Mouse (Mus musculus) liver, embryonic 16.5 days (tissue): Measurements from ENCODE around the gene Fam71d. TPM values are rescaled to one million over a fixed set of nuclear protein-coding genes. Genes with fewer than 3 reads are reported as not detected.

Experiments used
- ATAC-seq: fragments of 200-750 bp; cut with Nextera tagmentation; 2 replicates; pipeline ENCODE4 v1.8.0; 2017; ENCODE audit warnings: low read depth, mild to moderate bottlenecking, moderate number of reproducible peaks, moderate library complexity
- H3K27ac ChIP-seq: fragments of 300-500 bp; sonication (generic); 2 replicates; pipeline ENCODE4 v1.5.1; 2014; ENCODE audit warnings: mild to moderate bottlenecking, low read length
- H3K27me3 ChIP-seq: fragments of 300-500 bp; sonication (generic); 2 replicates; pipeline ENCODE4 v1.6.1; 2014; ENCODE audit warnings: low read depth, low read length, mixed read lengths; ENCODE audit not compliant: control insufficient read depth, insufficient read depth
- H3K36me3 ChIP-seq: fragments of 300-500 bp; sonication (generic); 2 replicates; pipeline ENCODE4 v1.6.1; 2014; ENCODE audit warnings: mild to moderate bottlenecking; ENCODE audit not compliant: control insufficient read depth, insufficient read depth
- H3K4me1 ChIP-seq: fragments of 300-500 bp; sonication (generic); 2 replicates; pipeline ENCODE4 v1.6.1; 2014; ENCODE audit warnings: low read depth, low read length, mixed read lengths; ENCODE audit not compliant: control insufficient read depth
- H3K4me2 ChIP-seq: fragments of 300-500 bp; sonication (generic); 2 replicates; pipeline ENCODE4 v1.6.1; 2014; ENCODE audit warnings: low read depth, low read length, mixed read lengths
- H3K4me3 ChIP-seq: fragments of 300-500 bp; sonication (generic); 2 replicates; pipeline ENCODE4 v1.5.1; 2014; ENCODE audit warnings: low read depth, mild to moderate bottlenecking, low read length
- H3K9ac ChIP-seq: fragments of 300-500 bp; sonication (generic); 2 replicates; pipeline ENCODE4 v1.6.1; 2014; ENCODE audit warnings: low read depth, low read length
- H3K9me3 ChIP-seq: fragments of 300-500 bp; sonication (generic); replicated peaks from 2 replicates; pipeline ENCODE4 v1.6.1; 2016; ENCODE audit warnings: low read length; ENCODE audit not compliant: control insufficient read depth
- WGBS: fragments of 180-500 bp; shearing (Covaris S2); extraction: QIAGEN DNeasy Blood & Tissue Kit; methylation state at CpG from one replicate; pipeline ENCODE4 v1.1.7; 2014; ENCODE audit not compliant: insufficient replicate concordance; 5-methylcytosine and 5-hydroxymethylcytosine counted together
- polyA plus RNA-seq: library from polyadenylated mRNA; unstranded; fragments of >200 nt; fragmentation: Nextera tagmentation; extraction: Ambion mirVana; gene quantifications from 2 replicates; pipeline ENCODE4 v1.2.1, GENCODE M21; 2015

Gene Fam71d
- polyA plus RNA-seq, 1 experiment from 2014 or later, result not detected

- no peaks in the 10 kb centered on the region for H3K27me3 ChIP-seq
- ATAC-seq, result peak; percentile 100
- WGBS, result under 1% methylated on average over 85 of the region's 98 CpGs
- H3K4me3 ChIP-seq, result peak within 1 kb of the TSS; percentile 85
- H3K9me3 ChIP-seq, result no peaks in the 10 kb centered on the region
- peak within 1 kb of the TSS; percentile 83 for H3K27ac ChIP-seq
- peak within 1 kb of the TSS; percentile 90 for H3K9ac ChIP-seq
- H3K4me1 ChIP-seq, result peaks cover 7% of the 10 kb centered on the region
- H3K36me3 ChIP-seq, result no peaks in the 10 kb centered on the region
- H3K4me2 ChIP-seq, result peak within 1 kb of the TSS; percentile 100
Observed at GRCm38 (mm10) chr12:78748557-78749377, 57.4 kb downstream of the Fam71d start, which contains the start of gene Mpp5. Gene Mpp5 (plus strand): TSS chr12:78748907.

- peak overlapping the region; percentile 90 for H3K9ac ChIP-seq
- no peaks in the 10 kb centered on the region for H3K9me3 ChIP-seq
- H3K4me2 ChIP-seq, result peak overlapping the region; percentile 100
- H3K36me3 ChIP-seq, result no peaks in the 10 kb centered on the region
- peak; percentile 7 for ATAC-seq
- no peaks in the 10 kb centered on the region for H3K27me3 ChIP-seq
- H3K27ac ChIP-seq, result peak overlapping the region; percentile 83
- peak overlapping the region; percentile 85 for H3K4me3 ChIP-seq
- WGBS, result under 1% methylated on average over 25 of the region's 25 CpGs
- peaks cover 7% of the 10 kb centered on the region for H3K4me1 ChIP-seq
Observed at GRCm38 (mm10) chr12:78749378-78749801, 58.1 kb downstream of the Fam71d start.

GRCm38 (mm10) chr12:78761979-78762378, 70.6 kb downstream of the Fam71d start:
- Histone ChIP-seq H3K27me3 (no peaks in the 10 kb centered on the region), H3K27ac (no peak overlapping the region), H3K4me1 (no peaks in the 10 kb centered on the region; the same call in 1 of the 2 replicates), H3K4me3 (no peak overlapping the region), H3K36me3 (no peaks in the 10 kb centered on the region), H3K4me2 (no peak overlapping the region), H3K9me3 (no peaks in the 10 kb centered on the region), H3K9ac (no peak overlapping the region)
- ATAC-seq, result no peak

GRCm38 (mm10) chr12:78769031-78769713, 77.8 kb downstream of the Fam71d start:
- peak; percentile 72 for ATAC-seq
- WGBS, result 64% methylated on average over 6 of the region's 6 CpGs

GRCm38 (mm10) chr12:78773211-78773610, 81.9 kb downstream of the Fam71d start:
- H3K9me3 ChIP-seq, result no peaks in the 10 kb centered on the region
- H3K27ac ChIP-seq, result no peak overlapping the region
- H3K36me3 ChIP-seq, result no peaks in the 10 kb centered on the region
- H3K4me1 ChIP-seq, result no peaks in the 10 kb centered on the region
- no peak overlapping the region for H3K4me3 ChIP-seq
- H3K4me2 ChIP-seq, result no peak overlapping the region
- H3K27me3 ChIP-seq, result no peaks in the 10 kb centered on the region
- H3K9ac ChIP-seq, result no peak overlapping the region
- whole genome bisulfite sequencing, result 25% methylated on average over 2 of the region's 2 CpGs
- ATAC-seq, result no peak

More at GRCm38 (mm10) chr12:78769031-78769713, 77.8 kb downstream of the Fam71d start:
- no peak overlapping the region for H3K4me2 ChIP-seq
- H3K4me1 ChIP-seq, result no peaks in the 10 kb centered on the region
- no peak overlapping the region for H3K9ac ChIP-seq
- H3K9me3 ChIP-seq, result no peaks in the 10 kb centered on the region
- no peaks in the 10 kb centered on the region for H3K27me3 ChIP-seq
- no peaks in the 10 kb centered on the region for H3K36me3 ChIP-seq
- H3K27ac ChIP-seq, result no peak overlapping the region
- H3K4me3 ChIP-seq, result no peak overlapping the region

GRCm38 (mm10) chr12:78777916-78778315, 86.6 kb downstream of the Fam71d start:
- Histone ChIP-seq H3K9me3 (no peaks in the 10 kb centered on the region), H3K27ac (no peak overlapping the region), H3K4me2 (no peak overlapping the region), H3K27me3 (no peaks in the 10 kb centered on the region), H3K9ac (no peak overlapping the region), H3K4me3 (no peak overlapping the region), H3K4me1 (no peaks in the 10 kb centered on the region), H3K36me3 (no peaks in the 10 kb centered on the region)
- no peak for ATAC-seq
- WGBS, result 67% methylated on average over 2 of the region's 2 CpGs

GRCm38 (mm10) chr12:78778423-78779067, 87.2 kb downstream of the Fam71d start:
- Histone ChIP-seq H3K9me3 (no peaks in the 10 kb centered on the region), H3K27me3 (no peaks in the 10 kb centered on the region), H3K36me3 (no peaks in the 10 kb centered on the region), H3K4me3 (no peak overlapping the region), H3K9ac (no peak overlapping the region), H3K27ac (no peak overlapping the region), H3K4me2 (no peak overlapping the region), H3K4me1 (no peaks in the 10 kb centered on the region)
- no peak for ATAC-seq
- WGBS, result 72% methylated on average over 4 of the region's 4 CpGs
